Mouse (Mus musculus): ENCODE measurements at regions not wholly inside any gene's neighbourhood (a gene's known extent, or its start where the extent isn't known, plus 50 kb on each side); places are given as distances from the start of the nearest gene placed in this dataset.

GRCm38 (mm10) chr1:128858661-128859060, 266.6 kb upstream of the Cxcr4 start:
- Histone ChIP-seq H3K4me2 (ENCODE audit: low read depth) (no peak overlapping the region), H3K36me3 (replicated peaks; ENCODE audit: control insufficient read depth, insufficient read depth, low read depth) (no peaks in the 10 kb centered on the region), H3K9me3 (ENCODE audit: control insufficient read depth, low read length) (no peaks in the 10 kb centered on the region), H3K9ac (replicated peaks) (no peak overlapping the region), H3K27ac (no peak overlapping the region), H3K27me3 (ENCODE audit: control insufficient read depth, insufficient read depth, low read length) (no peaks in the 10 kb centered on the region), H3K4me3 (ENCODE audit: insufficient read depth in 1 of 2, low read depth in 2 of 2, low read length in 2 of 2) (no peak overlapping the region), H3K4me1 (replicated peaks; ENCODE audit: control insufficient read depth in 2 of 2, insufficient read depth in 2 of 2, low read length in 1 of 2) (no peaks in the 10 kb centered on the region)
- WGBS (ENCODE audit: insufficient replicate concordance): 60% methylated on average over 2 of the region's 2 CpGs
- DNase-seq (ENCODE audit: low read depth in 3 of 3, low spot score in 3 of 3) (no peak), ATAC-seq (ENCODE audit: insufficient read depth) (no peak)
- no peak for TF ChIP-seq EP300 (IDR thresholded peaks at IDR 0.05; ENCODE audit: low read depth)

- ATAC-seq (ENCODE audit: insufficient read depth): no peak
- no peak for DNase-seq (ENCODE audit: low read depth in 3 of 3, low spot score in 3 of 3)
- Histone ChIP-seq H3K4me2 (ENCODE audit: low read depth) (no peak overlapping the region), H3K4me3 (ENCODE audit: insufficient read depth in 1 of 2, low read depth in 2 of 2, low read length in 2 of 2) (no peak overlapping the region), H3K27me3 (ENCODE audit: control insufficient read depth, insufficient read depth, low read length) (no peaks in the 10 kb centered on the region), H3K4me1 (replicated peaks; ENCODE audit: control insufficient read depth in 2 of 2, insufficient read depth in 2 of 2, low read length in 1 of 2) (no peaks in the 10 kb centered on the region), H3K9ac (replicated peaks) (no peak overlapping the region), H3K27ac (no peak overlapping the region), H3K9me3 (ENCODE audit: control insufficient read depth, low read length) (no peaks in the 10 kb centered on the region), H3K36me3 (replicated peaks; ENCODE audit: control insufficient read depth, insufficient read depth, low read depth) (no peaks in the 10 kb centered on the region)
- WGBS (ENCODE audit: insufficient replicate concordance): 29% methylated on average over 2 of the region's 2 CpGs
- no peak for TF ChIP-seq EP300 (IDR thresholded peaks at IDR 0.05; ENCODE audit: low read depth)
- no peak for TF ChIP-seq CTCF (IDR thresholded peaks at IDR 0.05; ENCODE audit: low read depth)
These were observed 264.8 kb upstream of the Cxcr4 start for GRCm38 (mm10) chr1:128856933-128857332.

GRCm38 (mm10) chr1:128854649-128855048, 262.6 kb upstream of the Cxcr4 start:
- Histone ChIP-seq H3K27ac (no peak overlapping the region), H3K36me3 (replicated peaks; ENCODE audit: control insufficient read depth, insufficient read depth, low read depth) (no peaks in the 10 kb centered on the region), H3K9ac (replicated peaks) (no peak overlapping the region), H3K4me1 (replicated peaks; ENCODE audit: control insufficient read depth in 2 of 2, insufficient read depth in 2 of 2, low read length in 1 of 2) (no peaks in the 10 kb centered on the region), H3K9me3 (ENCODE audit: control insufficient read depth, low read length) (no peaks in the 10 kb centered on the region), H3K4me2 (ENCODE audit: low read depth) (no peak overlapping the region), H3K4me3 (ENCODE audit: insufficient read depth in 1 of 2, low read depth in 2 of 2, low read length in 2 of 2) (no peak overlapping the region), H3K27me3 (ENCODE audit: control insufficient read depth, insufficient read depth, low read length) (no peaks in the 10 kb centered on the region)
- TF ChIP-seq CTCF (IDR thresholded peaks at IDR 0.05; ENCODE audit: low read depth): no peak
- no peak for TF ChIP-seq EP300 (IDR thresholded peaks at IDR 0.05; ENCODE audit: low read depth)
- WGBS (ENCODE audit: insufficient replicate concordance): 52% methylated on average over 9 of the region's 9 CpGs
- ATAC-seq (ENCODE audit: insufficient read depth): no peak
- DNase-seq (ENCODE audit: low read depth in 3 of 3, low spot score in 3 of 3): no peak

GRCm38 (mm10) chr1:128853286-128853685, 261.2 kb upstream of the Cxcr4 start:
- Histone ChIP-seq H3K4me3 (ENCODE audit: insufficient read depth in 1 of 2, low read depth in 2 of 2, low read length in 2 of 2) (no peak overlapping the region), H3K4me1 (replicated peaks; ENCODE audit: control insufficient read depth in 2 of 2, insufficient read depth in 2 of 2, low read length in 1 of 2) (no peaks in the 10 kb centered on the region), H3K9ac (replicated peaks) (no peak overlapping the region), H3K27ac (no peak overlapping the region), H3K4me2 (ENCODE audit: low read depth) (no peak overlapping the region), H3K9me3 (ENCODE audit: control insufficient read depth, low read length) (no peaks in the 10 kb centered on the region), H3K27me3 (ENCODE audit: control insufficient read depth, insufficient read depth, low read length) (no peaks in the 10 kb centered on the region), H3K36me3 (replicated peaks; ENCODE audit: control insufficient read depth, insufficient read depth, low read depth) (no peaks in the 10 kb centered on the region)
- TF ChIP-seq CTCF (IDR thresholded peaks at IDR 0.05; ENCODE audit: low read depth) (no peak), EP300 (IDR thresholded peaks at IDR 0.05; ENCODE audit: low read depth) (no peak)
- ATAC-seq (ENCODE audit: insufficient read depth) (no peak), DNase-seq (ENCODE audit: low read depth in 3 of 3, low spot score in 3 of 3) (no peak)
- 75% methylated on average over 9 of the region's 10 CpGs for WGBS (ENCODE audit: insufficient replicate concordance)

GRCm38 (mm10) chr1:128837361-128837760, 245.3 kb upstream of the Cxcr4 start:
- Histone ChIP-seq H3K9me3 (ENCODE audit: control insufficient read depth, low read length) (no peaks in the 10 kb centered on the region), H3K4me1 (replicated peaks; ENCODE audit: control insufficient read depth in 2 of 2, insufficient read depth in 2 of 2, low read length in 1 of 2) (no peaks in the 10 kb centered on the region), H3K27me3 (ENCODE audit: control insufficient read depth, insufficient read depth, low read length) (no peaks in the 10 kb centered on the region), H3K9ac (replicated peaks) (no peak overlapping the region), H3K4me3 (ENCODE audit: insufficient read depth in 1 of 2, low read depth in 2 of 2, low read length in 2 of 2) (no peak overlapping the region), H3K4me2 (ENCODE audit: low read depth) (no peak overlapping the region), H3K36me3 (replicated peaks; ENCODE audit: control insufficient read depth, insufficient read depth, low read depth) (no peaks in the 10 kb centered on the region), H3K27ac (no peak overlapping the region)
- no peak for TF ChIP-seq CTCF (IDR thresholded peaks at IDR 0.05; ENCODE audit: low read depth)
- no peak for TF ChIP-seq EP300 (IDR thresholded peaks at IDR 0.05; ENCODE audit: low read depth)
- DNase-seq (ENCODE audit: low read depth in 3 of 3, low spot score in 3 of 3): no peak
- WGBS (ENCODE audit: insufficient replicate concordance): 71% methylated on average over 4 of the region's 4 CpGs
- no peak for ATAC-seq (ENCODE audit: insufficient read depth)

Data from liver, embryonic 14.5 days (tissue).